In the genomic region with DNA sequence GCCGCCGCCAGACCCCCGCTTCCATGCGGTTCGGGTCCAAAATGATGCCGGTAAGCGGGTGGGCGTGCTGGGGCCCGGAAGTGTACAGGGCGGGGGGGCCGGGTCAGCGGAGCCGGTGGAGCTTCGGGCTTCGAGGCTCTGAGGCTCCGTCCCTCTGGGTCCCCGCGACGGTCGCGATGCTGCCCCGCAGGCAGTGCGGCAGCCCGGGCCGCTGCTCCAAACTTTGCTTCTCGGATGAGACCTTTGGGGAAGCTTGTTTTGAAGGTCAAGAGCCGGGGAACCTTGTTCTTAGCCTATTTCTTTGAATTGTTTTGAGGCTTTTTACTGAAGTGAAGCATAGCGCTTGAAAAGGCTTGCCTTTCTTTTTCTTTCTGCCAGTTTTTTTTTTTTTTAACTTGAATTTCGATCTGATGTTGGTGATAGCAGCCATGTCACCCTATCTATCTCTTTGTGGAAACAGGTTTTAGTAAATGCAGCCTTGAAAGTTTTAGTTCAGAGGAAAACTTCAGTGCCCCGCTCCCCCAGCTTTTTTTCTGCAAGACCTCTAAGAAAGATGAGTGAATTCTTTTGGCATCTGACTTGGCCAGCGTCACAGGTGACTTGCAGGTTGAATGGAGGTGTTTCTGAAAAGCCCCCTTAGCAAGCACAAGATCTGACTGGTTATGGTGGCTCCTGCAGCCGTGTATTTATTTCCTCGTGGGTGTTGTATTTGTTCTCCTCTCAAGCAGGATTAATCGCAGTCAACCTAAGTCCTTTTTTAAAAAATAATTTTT, we compare ENCODE assay signal across 8 mouse cellular contexts. TPM values are rescaled to one million over a fixed set of nuclear protein-coding genes. Genes with fewer than 3 reads are reported as not detected.
DNase-seq lines count a peak whose midpoint lies in the region; ATAC-seq and TF ChIP-seq lines count a peak whose summit lies in the region.

No protein-coding gene starts in this region.

- H3K36me3 ChIP-seq in embryonic facial prominence, embryonic 10.5 days (replicated peaks): no peaks in the 10 kb centered on the region
- no peaks in the 10 kb centered on the region for H3K36me3 ChIP-seq in hindbrain, embryonic 14.5 days (replicated peaks; ENCODE audit: control insufficient read depth, insufficient read depth)
- H3K36me3 ChIP-seq in liver, postnatal 0 days (replicated peaks; ENCODE audit: insufficient read depth, low read length): no peaks in the 10 kb centered on the region

- 1% methylated on average over 34 of the region's 34 CpGs for WGBS in embryonic facial prominence, embryonic 10.5 days
- under 1% methylated on average over 34 of the region's 34 CpGs for WGBS in hindbrain, embryonic 14.5 days
- 3% methylated on average over 26 of the region's 34 CpGs for WGBS in liver, postnatal 0 days (ENCODE audit: insufficient replicate concordance)
- WGBS in olfactory bulb, adult 2 months: under 1% methylated on average over 34 of the region's 34 CpGs

- TF ChIP-seq CTCF in liver, postnatal 0 days (IDR thresholded peaks at IDR 0.05; ENCODE audit: low read depth): no peak
- no peak for TF ChIP-seq CTCF in olfactory bulb, adult 2 months (IDR thresholded peaks at IDR 0.05; ENCODE audit: insufficient read depth, low read depth, low read length)

- peak overlapping the region; percentile 93 for H3K4me3 ChIP-seq in embryonic facial prominence, embryonic 10.5 days
- peak overlapping the region; percentile 72 for H3K4me3 ChIP-seq in hindbrain, embryonic 14.5 days (replicated peaks; ENCODE audit: low read length)
- H3K4me3 ChIP-seq in liver, postnatal 0 days (ENCODE audit: low read depth, low read length): peak overlapping the region; percentile 83
- peak overlapping the region; percentile 96 for H3K4me3 ChIP-seq in olfactory bulb, adult 2 months (ENCODE audit: insufficient read depth, low read depth, low read length)

- peaks cover 46% of the 10 kb centered on the region for H3K4me1 ChIP-seq in embryonic facial prominence, embryonic 10.5 days
- peaks cover 38% of the 10 kb centered on the region for H3K4me1 ChIP-seq in hindbrain, embryonic 14.5 days (replicated peaks; ENCODE audit: control insufficient read depth, insufficient read depth, low read length)
- peaks cover 23% of the 10 kb centered on the region; the same call in 1 of the 2 replicates for H3K4me1 ChIP-seq in liver, postnatal 0 days (ENCODE audit: insufficient read depth)
- H3K4me1 ChIP-seq in olfactory bulb, adult 2 months (ENCODE audit: control insufficient read depth, insufficient read depth, low read length): peaks cover 2% of the 10 kb centered on the region

- H3K27me3 ChIP-seq in embryonic facial prominence, embryonic 10.5 days (replicated peaks; ENCODE audit: low read depth, poor library complexity, severe bottlenecking): no peaks in the 10 kb centered on the region
- no peaks in the 10 kb centered on the region for H3K27me3 ChIP-seq in hindbrain, embryonic 14.5 days (ENCODE audit: control insufficient read depth, insufficient read depth, low read length)
- no peaks in the 10 kb centered on the region for H3K27me3 ChIP-seq in liver, postnatal 0 days (ENCODE audit: insufficient read depth, low read length)

- peak overlapping the region; percentile 99 for H3K27ac ChIP-seq in embryonic facial prominence, embryonic 10.5 days (replicated peaks)
- peak overlapping the region; percentile 87 for H3K27ac ChIP-seq in hindbrain, embryonic 14.5 days
- H3K27ac ChIP-seq in liver, postnatal 0 days (ENCODE audit: low read depth): peak overlapping the region; percentile 90
- peak overlapping the region; percentile 77 for H3K27ac ChIP-seq in olfactory bulb, adult 2 months (ENCODE audit: insufficient read depth, low read depth, low read length)

- no peak for TF ChIP-seq EP300 in liver, postnatal 0 days (IDR thresholded peaks at IDR 0.05; ENCODE audit: low read depth)

- no peak for DNase-seq in frontal cortex, postnatal 25 days (ENCODE audit: low spot score in 2 of 2)
- peak; percentile 59 for DNase-seq in MN1 (ENCODE audit: low spot score)
- peak; percentile 34 for DNase-seq in embryonic facial prominence, embryonic 10.5 days (ENCODE audit: low spot score)
- peak; percentile 50 for DNase-seq in hindbrain, embryonic 14.5 days (ENCODE audit: low spot score)
- no peak for DNase-seq in liver, postnatal 0 days
- no peak for DNase-seq in layer of hippocampus, adult 11-12 months (ENCODE audit: low spot score)

- TF ChIP-seq POLR2A in olfactory bulb, adult 2 months (IDR thresholded peaks at IDR 0.05; ENCODE audit: insufficient read depth, low read depth, low read length): no peak

- H3K9ac ChIP-seq in hindbrain, embryonic 14.5 days: peak overlapping the region; percentile 85
- H3K9ac ChIP-seq in liver, postnatal 0 days (replicated peaks): peak overlapping the region; percentile 87

- no peaks in the 10 kb centered on the region for H3K9me3 ChIP-seq in embryonic facial prominence, embryonic 10.5 days
- H3K9me3 ChIP-seq in hindbrain, embryonic 14.5 days (ENCODE audit: control insufficient read depth, low read length): no peaks in the 10 kb centered on the region
- H3K9me3 ChIP-seq in liver, postnatal 0 days (ENCODE audit: low read length): no peaks in the 10 kb centered on the region

- peak; percentile 35; the same call in 1 of the 2 replicates for ATAC-seq in frontal cortex, adult (ENCODE audit: low TSS enrichment)
- ATAC-seq in hindbrain, embryonic 14.5 days (ENCODE audit: low FRiP score): peak; percentile 64
- peak; percentile 64 for ATAC-seq in liver, postnatal 0 days

- peak overlapping the region; percentile 77 for H3K4me2 ChIP-seq in hindbrain, embryonic 14.5 days (replicated peaks)
- H3K4me2 ChIP-seq in liver, postnatal 0 days (ENCODE audit: low read depth, low read length): peak overlapping the region; percentile 94

RNA-seq across cellular contexts. Expression of a gene that starts 0.6 kb away (rescaled TPM):
- 34.1 and 35.6 TPM in 2 replicates for polyA plus RNA-seq in embryonic facial prominence, embryonic 10.5 days (2016; fragmentation: Nextera tagmentation; extraction: Ambion mirVana)
- 19.5 and 21.6 TPM in 2 replicates for polyA plus RNA-seq in hindbrain, embryonic 14.5 days (2014; fragmentation: Nextera tagmentation; extraction: Ambion mirVana)
- 3.3 and 4.1 TPM in 2 replicates for polyA plus RNA-seq in liver, postnatal 0 days (2015; fragmentation: Nextera tagmentation; extraction: Ambion mirVana)
- polyA plus RNA-seq in olfactory bulb, adult 2 months (2012; ENCODE audit: insufficient read depth, insufficient read length, low replicate concordance, missing spikeins): not detected in 2 replicates

Comparison
In these comparisons a context has a peak if more than half of its experiments do, and no peak if none do; other contexts are left out.
1. DNase-seq: peak in MN1 (single experiment), embryonic facial prominence, embryonic 10.5 days (single experiment) and hindbrain, embryonic 14.5 days (single experiment); none in frontal cortex, postnatal 25 days (0 of 2), liver, postnatal 0 days (single experiment) and layer of hippocampus, adult 11-12 months (single experiment).
2. Peak in every context shown above with its lines, with median percentiles within 50 percentile points of each other: ATAC-seq, H3K27ac ChIP-seq and H3K4me3 ChIP-seq.